Mouse (Mus musculus) brain, embryonic 14.5 days (tissue): Measurements from ENCODE around the gene D17Wsu92e.

Experiments used
- CTCF ChIP-seq: fragments of 200-500 bp; IDR thresholded peaks from 2 replicates; pipeline ENCODE4 v1.5.1; 2012; ENCODE audit warnings: inconsistent platforms, mild to moderate bottlenecking, moderate library complexity, borderline replicate concordance; ENCODE audit not compliant: insufficient read depth, insufficient read length; ENCODE audit errors: extremely low read depth
- POLR2A ChIP-seq: fragments of 200-500 bp; IDR thresholded peaks from 2 replicates; pipeline ENCODE4 v1.6.1; 2012; ENCODE audit warnings: mild to moderate bottlenecking, inconsistent platforms, borderline replicate concordance; ENCODE audit not compliant: poor library complexity, insufficient read depth, insufficient read length, severe bottlenecking; ENCODE audit errors: extremely low read depth

GRCm38 (mm10) chr17:27719663-27720062 lies 100.8 kb downstream of the D17Wsu92e start:
- no peak for TF ChIP-seq CTCF
- no peak for TF ChIP-seq POLR2A
